Mouse (Mus musculus) midbrain, postnatal 0 days (tissue): ENCODE data around the gene App. TPM values are rescaled to one million over a fixed set of nuclear protein-coding genes. Genes with fewer than 3 reads are reported as not detected.

Experiments
- ATAC-seq: fragments of 200-750 bp; cut with Nextera tagmentation; 2 replicates; pipeline ENCODE4 v1.8.0; 2017; ENCODE audit warnings: moderate number of reproducible peaks, mild to moderate bottlenecking, moderate TSS enrichment, moderate library complexity; ENCODE audit not compliant: low FRiP score
- DNase-seq: peaks from one replicate; pipeline ENCODE4 v3.0.0-alpha.2; 2015; ENCODE audit warnings: low spot score
- H3K27ac ChIP-seq: fragments of 300-500 bp; sonication (generic); 2 replicates; pipeline ENCODE4 v1.5.1; 2014; ENCODE audit warnings: low read depth, mild to moderate bottlenecking, low read length, mixed read lengths
- H3K27me3 ChIP-seq: fragments of 300-500 bp; sonication (generic); 2 replicates; pipeline ENCODE4 v1.6.1; 2014; ENCODE audit warnings: low read length, control low read depth, mixed read lengths; ENCODE audit not compliant: insufficient read depth
- H3K36me3 ChIP-seq: fragments of 300-500 bp; sonication (generic); 2 replicates; pipeline ENCODE4 v1.6.1; 2014; ENCODE audit warnings: low read length, control low read depth, mixed read lengths; ENCODE audit not compliant: insufficient read depth
- H3K4me1 ChIP-seq: fragments of 300-500 bp; sonication (generic); 2 replicates; pipeline ENCODE4 v1.6.1; 2014; ENCODE audit warnings: mild to moderate bottlenecking, control low read depth, antibody characterized with exemption, low read length, mixed read lengths; ENCODE audit not compliant: insufficient read depth
- H3K4me2 ChIP-seq: fragments of 300-500 bp; sonication (generic); 2 replicates; pipeline ENCODE4 v1.6.1; 2014; ENCODE audit warnings: low read depth, mild to moderate bottlenecking, low read length, mixed read lengths; ENCODE audit not compliant: poor library complexity, severe bottlenecking
- H3K4me3 ChIP-seq: fragments of 300-500 bp; sonication (generic); 2 replicates; pipeline ENCODE4 v1.5.1; 2014; ENCODE audit warnings: low read depth, mild to moderate bottlenecking, low read length, moderate library complexity
- H3K9ac ChIP-seq: fragments of 300-500 bp; sonication (generic); replicated peaks from 2 replicates; pipeline ENCODE4 v1.6.1; 2014; ENCODE audit warnings: mild to moderate bottlenecking, low read length, moderate library complexity, mixed read lengths; ENCODE audit not compliant: poor library complexity, severe bottlenecking
- H3K9me3 ChIP-seq: fragments of 300-500 bp; sonication (generic); 2 replicates; pipeline ENCODE4 v1.6.1; 2016; ENCODE audit warnings: low read length, control low read depth
- CTCF ChIP-seq: IDR thresholded peaks from 2 replicates; pipeline ENCODE4 v1.5.1; 2016; ENCODE audit warnings: antibody characterized with exemption, mild to moderate bottlenecking
- WGBS: fragments of 180-500 bp; shearing (Covaris S2); extraction: QIAGEN DNeasy Blood & Tissue Kit; methylation state at CpG from one replicate; pipeline ENCODE4 v1.1.7; 2014; 5-methylcytosine and 5-hydroxymethylcytosine counted together
- polyA plus RNA-seq: library from polyadenylated mRNA; unstranded; fragments of >200 nt; fragmentation: Nextera tagmentation; extraction: Ambion mirVana; gene quantifications from 2 replicates; pipeline ENCODE4 v1.2.1, GENCODE M21; 2015
- total RNA-seq: library from RNA; depleted of rRNA; stranded (reverse); fragments of >200 nt; gene quantifications from 2 replicates; pipeline ENCODE4 v1.2.3, GENCODE M21; 2014

App gene
- total and polyA plus RNA-seq, 2 experiments from 2014 or later = 511 to 597 TPM

DNA sequence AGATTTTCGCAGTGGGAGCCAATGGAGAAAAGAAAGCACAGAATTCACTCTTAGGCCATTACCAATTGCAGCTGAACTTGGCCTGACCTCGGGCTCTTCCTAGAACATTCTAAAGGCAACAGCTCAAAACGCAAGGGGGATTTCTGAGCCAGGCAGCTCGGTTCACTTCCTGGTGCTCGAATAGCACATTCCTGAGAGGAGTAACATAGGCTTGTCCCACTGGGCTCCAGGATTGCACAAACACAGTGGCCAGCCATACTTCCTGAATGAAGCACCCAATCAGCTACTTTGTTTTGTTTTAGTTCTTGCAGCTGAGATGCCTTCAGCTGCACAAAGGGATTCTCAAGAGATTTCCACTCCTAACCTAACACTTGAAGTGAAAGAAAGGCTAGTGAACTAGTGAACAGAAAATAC lies 40.1 kb downstream of the App start:
- no peaks in the 10 kb centered on the region for H3K27me3 ChIP-seq
- H3K4me3 ChIP-seq = no peak overlapping the region
- TF ChIP-seq CTCF = no peak
- no peak overlapping the region for H3K9ac ChIP-seq
- peak overlapping the region; percentile 43 for H3K27ac ChIP-seq
- H3K9me3 ChIP-seq = no peaks in the 10 kb centered on the region
- DNase-seq (peak; percentile 21), ATAC-seq (no peak)
- 59% methylated on average over 5 of the region's 5 CpGs for WGBS
- no peaks in the 10 kb centered on the region for H3K36me3 ChIP-seq
- H3K4me1 ChIP-seq = peaks cover 3% of the 10 kb centered on the region; the same call in 1 of the 2 replicates
- no peak overlapping the region for H3K4me2 ChIP-seq

DNA sequence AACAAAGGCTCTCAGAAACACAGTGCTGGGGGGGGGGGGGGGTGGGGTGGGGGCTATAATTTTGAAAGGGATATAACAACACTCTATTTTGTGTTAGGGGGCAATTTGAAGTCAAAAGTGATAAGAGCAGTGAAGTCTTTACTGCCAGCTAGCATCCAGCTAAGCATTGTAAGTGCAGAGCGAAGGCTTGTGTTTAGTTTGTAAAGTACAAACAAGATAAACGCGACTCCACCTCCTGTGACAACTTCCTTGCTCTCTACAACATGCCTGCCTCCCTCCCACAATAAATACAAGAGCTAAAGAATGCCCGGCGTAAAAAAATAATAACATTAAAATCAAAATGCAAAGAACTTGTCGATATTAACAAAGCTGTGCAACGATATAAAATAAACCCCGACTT lies 40.5 kb downstream of the App start:
- DNase-seq (no peak), ATAC-seq (no peak)
- H3K36me3 ChIP-seq = no peaks in the 10 kb centered on the region
- 84% methylated on average over 8 of the region's 8 CpGs for WGBS
- no peaks in the 10 kb centered on the region for H3K9me3 ChIP-seq
- no peak overlapping the region for H3K9ac ChIP-seq
- peaks cover 3% of the 10 kb centered on the region; the same call in 1 of the 2 replicates for H3K4me1 ChIP-seq
- no peak for TF ChIP-seq CTCF
- no peak overlapping the region for H3K27ac ChIP-seq
- H3K4me3 ChIP-seq = no peak overlapping the region
- no peaks in the 10 kb centered on the region for H3K27me3 ChIP-seq
- H3K4me2 ChIP-seq = no peak overlapping the region

DNA sequence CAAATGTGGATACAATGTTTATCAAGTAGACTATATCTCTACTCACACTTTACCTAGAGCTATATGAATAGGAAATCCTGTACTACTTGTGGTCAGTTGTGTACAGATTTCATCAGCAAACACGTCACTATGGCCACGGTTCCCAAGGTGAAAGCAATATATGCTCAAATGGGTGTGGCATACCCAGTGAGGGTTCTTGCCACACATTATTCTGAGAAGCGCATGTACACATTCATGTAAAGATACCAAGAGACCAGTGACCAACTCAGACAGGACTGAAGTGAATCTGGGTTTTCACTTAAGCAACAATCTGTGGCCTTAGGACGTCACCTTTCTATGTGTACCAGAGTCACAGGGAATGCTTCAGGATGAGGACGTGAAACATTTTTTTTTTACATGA lies 41.4 kb downstream of the App start:
- Histone ChIP-seq H3K27me3 (no peaks in the 10 kb centered on the region), H3K9ac (no peak overlapping the region), H3K4me2 (no peak overlapping the region), H3K4me3 (no peak overlapping the region), H3K9me3 (no peaks in the 10 kb centered on the region), H3K36me3 (no peaks in the 10 kb centered on the region), H3K27ac (no peak overlapping the region), H3K4me1 (peaks cover 3% of the 10 kb centered on the region; the same call in 1 of the 2 replicates)
- WGBS = 93% methylated on average over 5 of the region's 5 CpGs
- no peak for TF ChIP-seq CTCF
- DNase-seq = no peak
- no peak for ATAC-seq

- H3K36me3 ChIP-seq = no peaks in the 10 kb centered on the region
- no peak overlapping the region for H3K27ac ChIP-seq
- TF ChIP-seq CTCF = no peak
- no peak overlapping the region for H3K9ac ChIP-seq
- H3K4me1 ChIP-seq = peaks cover 3% of the 10 kb centered on the region; the same call in 1 of the 2 replicates
- ATAC-seq = no peak
- no peak overlapping the region for H3K4me2 ChIP-seq
- no peak for DNase-seq
- no peaks in the 10 kb centered on the region for H3K9me3 ChIP-seq
- WGBS = 96% methylated on average over 7 of the region's 7 CpGs
- H3K27me3 ChIP-seq = no peaks in the 10 kb centered on the region
- H3K4me3 ChIP-seq = no peak overlapping the region
Observed at GRCm38 (mm10) chr16:85130861-85131556, 42.6 kb downstream of the App start.

DNA sequence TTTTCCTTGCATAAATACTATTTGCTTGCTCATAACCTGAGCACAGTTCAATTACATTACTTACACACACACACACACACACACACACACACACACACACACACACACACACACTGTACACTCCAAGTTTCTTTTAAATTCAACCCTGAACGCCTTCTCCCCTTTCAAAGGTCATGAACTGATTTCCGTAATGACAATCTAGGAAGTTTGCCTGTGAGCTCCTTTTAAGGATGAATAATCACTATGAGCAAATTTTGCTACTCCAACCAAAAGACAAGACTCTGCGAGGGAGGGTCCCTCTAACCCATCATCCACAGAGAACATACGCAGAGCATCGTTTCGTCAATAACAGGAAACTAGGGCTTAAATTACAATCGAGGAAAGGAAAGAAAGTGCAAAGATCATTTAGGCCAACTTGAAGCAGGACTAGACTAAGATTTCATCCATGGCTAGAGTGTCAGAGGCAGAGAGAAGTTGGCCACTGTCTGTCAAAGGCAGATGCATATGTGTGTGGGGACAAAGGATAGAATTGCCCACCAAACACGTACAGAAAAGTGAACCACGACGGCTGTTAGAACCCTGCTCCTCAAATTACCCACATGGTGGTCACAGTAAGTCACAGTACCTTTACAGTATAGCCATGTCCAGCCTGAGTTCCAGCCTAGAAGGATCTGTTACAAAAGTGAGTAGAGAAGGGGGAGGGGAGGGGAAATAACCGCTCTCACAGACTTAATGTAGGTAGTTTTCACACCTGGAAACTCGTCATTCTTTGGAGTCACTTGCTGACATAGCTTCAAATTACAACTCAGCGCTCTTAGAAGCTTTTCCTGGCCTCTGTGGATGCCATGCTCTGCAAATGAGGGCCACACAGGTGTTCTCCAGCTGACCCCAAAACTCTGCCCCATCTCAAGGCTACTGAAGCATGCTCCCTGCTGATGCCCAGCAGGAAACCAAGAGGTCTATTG lies 44.6 kb downstream of the App start:
- H3K4me1 ChIP-seq = peaks cover 3% of the 10 kb centered on the region; the same call in 1 of the 2 replicates
- H3K27me3 ChIP-seq = no peaks in the 10 kb centered on the region
- H3K27ac ChIP-seq = peak overlapping the region; percentile 26; the same call in 1 of the 2 replicates
- no peak for ATAC-seq
- no peak overlapping the region for H3K9ac ChIP-seq
- no peaks in the 10 kb centered on the region for H3K36me3 ChIP-seq
- WGBS = 64% methylated on average over 13 of the region's 13 CpGs
- DNase-seq = no peak
- no peak overlapping the region for H3K4me3 ChIP-seq
- H3K4me2 ChIP-seq = no peak overlapping the region
- TF ChIP-seq CTCF = no peak
- H3K9me3 ChIP-seq = no peaks in the 10 kb centered on the region

DNA sequence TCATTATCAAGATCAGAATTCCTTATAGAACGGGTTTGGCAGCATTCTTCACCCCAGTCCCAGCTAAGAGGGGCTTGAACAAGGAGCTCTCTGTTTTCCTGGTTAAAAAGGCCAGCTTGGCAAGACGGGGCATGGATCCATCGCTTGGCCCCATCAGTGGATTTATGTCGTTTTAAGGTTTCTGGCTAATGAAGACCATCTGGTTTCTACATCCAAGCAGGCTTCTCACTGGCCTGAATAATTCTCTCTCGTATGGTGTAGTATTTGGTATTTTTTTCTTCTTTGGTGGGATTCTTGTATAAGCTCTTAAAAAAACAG lies 45.3 kb downstream of the App start:
- H3K9me3 ChIP-seq = no peaks in the 10 kb centered on the region
- H3K9ac ChIP-seq = no peak overlapping the region
- H3K4me3 ChIP-seq = no peak overlapping the region
- WGBS = 52% methylated on average over 5 of the region's 5 CpGs
- no peak for TF ChIP-seq CTCF
- H3K4me1 ChIP-seq = peaks cover 3% of the 10 kb centered on the region; the same call in 1 of the 2 replicates
- DNase-seq (peak; percentile 51), ATAC-seq (no peak)
- peak overlapping the region; percentile 32; the same call in 1 of the 2 replicates for H3K27ac ChIP-seq
- H3K27me3 ChIP-seq = no peaks in the 10 kb centered on the region
- H3K36me3 ChIP-seq = no peaks in the 10 kb centered on the region
- no peak overlapping the region for H3K4me2 ChIP-seq
